Mouse (Mus musculus): ENCODE measurements at regions not wholly inside any gene's neighbourhood (a gene's known extent, or its start where the extent isn't known, plus 50 kb on each side); places are given as distances from the start of the nearest gene placed in this dataset.

- TF ChIP-seq E2F4 (IDR thresholded peaks at IDR 0.05; ENCODE audit: borderline replicate concordance, low read depth, low read length) (no peak), MAZ (IDR thresholded peaks at IDR 0.05; ENCODE audit: low read depth, low read length) (no peak), MYB (IDR thresholded peaks at IDR 0.05; ENCODE audit: low read depth, low read length) (no peak), USF2 (IDR thresholded peaks at IDR 0.05; ENCODE audit: borderline replicate concordance in 1 of 2, insufficient read depth in 1 of 2, low read depth in 1 of 2, low read length in 2 of 2) (no peak), ZC3H11A (IDR thresholded peaks at IDR 0.05; ENCODE audit: low read depth, low read length) (no peak), SMC3 (IDR thresholded peaks at IDR 0.05; ENCODE audit: low read depth, low read length) (no peak), SIN3A (IDR thresholded peaks at IDR 0.05; ENCODE audit: low read length) (no peak), BHLHE40 (IDR thresholded peaks at IDR 0.05; ENCODE audit: borderline replicate concordance, low read depth, low read length) (no peak), MYC (IDR thresholded peaks at IDR 0.05; ENCODE audit: low read depth, low read length) (no peak)
- H3K27me3 ChIP-seq (ENCODE audit: control insufficient read depth in 1 of 2, insufficient read depth in 2 of 2, low read length in 2 of 2) = peaks cover 0 to 4% of the 10 kb centered on the region in 2 experiments; a peak in 1 of 4 replicates
- H3K36me3 ChIP-seq (ENCODE audit: control insufficient read depth in 1 of 2, insufficient read depth in 2 of 2, low read length in 2 of 2) = no peaks in the 10 kb centered on the region
- no peak overlapping the region for H3K4me3 ChIP-seq (ENCODE audit: control insufficient read depth in 1 of 2, insufficient read depth in 1 of 2, low read depth in 2 of 2, low read length in 2 of 2)
- no peak overlapping the region for H3K27ac ChIP-seq (ENCODE audit: control insufficient read depth, low read depth, low read length)
- H3K9ac ChIP-seq (ENCODE audit: control insufficient read depth, low read depth, low read length, poor library complexity, severe bottlenecking) = no peak overlapping the region
- H3K9me3 ChIP-seq (replicated peaks; ENCODE audit: insufficient read depth, low read length) = no peaks in the 10 kb centered on the region
- H3K79me2 ChIP-seq (ENCODE audit: control insufficient read depth, insufficient read depth, low read length, poor library complexity) = no peaks in the 10 kb centered on the region
- DNase-seq (ENCODE audit: low read depth, low spot score) = no peak
- H3K4me1 ChIP-seq (ENCODE audit: control insufficient read depth in 1 of 2, insufficient read depth in 2 of 2, low read length in 2 of 2) = no peaks in the 10 kb centered on the region
These were observed 134.3 kb downstream of the Mtx2 start for GRCm38 (mm10) chr2:74959936-74960335.

GRCm38 (mm10) chr2:74962416-74962815 is 136.8 kb downstream of the Mtx2 start:
- TF ChIP-seq MYC (IDR thresholded peaks at IDR 0.05; ENCODE audit: low read depth, low read length) (no peak), BHLHE40 (IDR thresholded peaks at IDR 0.05; ENCODE audit: borderline replicate concordance, low read depth, low read length) (no peak), CHD2 (IDR thresholded peaks at IDR 0.05; ENCODE audit: low read length) (no peak), POLR2AphosphoS2 (IDR thresholded peaks at IDR 0.05; ENCODE audit: low read length) (no peak), EP300 (IDR thresholded peaks at IDR 0.05; ENCODE audit: low read depth in 1 of 2, low read length in 2 of 2) (no peak), RCOR1 (IDR thresholded peaks at IDR 0.05; ENCODE audit: low read depth, low read length) (no peak), ZNF384 (IDR thresholded peaks at IDR 0.05; ENCODE audit: low read depth, low read length) (no peak), USF2 (IDR thresholded peaks at IDR 0.05; ENCODE audit: borderline replicate concordance in 1 of 2, insufficient read depth in 1 of 2, low read depth in 1 of 2, low read length in 2 of 2) (no peak), GATA1 (IDR thresholded peaks at IDR 0.05; ENCODE audit: low read depth, low read length) (no peak), NRF1 (IDR thresholded peaks at IDR 0.05; ENCODE audit: insufficient read depth, low read depth, low read length, poor library complexity, severe bottlenecking) (no peak), MEF2A (IDR thresholded peaks at IDR 0.05; ENCODE audit: extremely low read depth, insufficient replicate concordance, low read depth, low read length, poor library complexity, severe bottlenecking) (no peak), SIN3A (IDR thresholded peaks at IDR 0.05; ENCODE audit: low read length) (no peak), ELF1 (IDR thresholded peaks at IDR 0.05; ENCODE audit: low read depth, low read length) (no peak), MXI1 (IDR thresholded peaks at IDR 0.05; ENCODE audit: low read depth, low read length) (no peak), MAZ (IDR thresholded peaks at IDR 0.05; ENCODE audit: low read depth, low read length) (no peak)
- no peaks in the 10 kb centered on the region for H3K4me1 ChIP-seq (ENCODE audit: control insufficient read depth in 1 of 2, insufficient read depth in 2 of 2, low read length in 2 of 2)

More at GRCm38 (mm10) chr2:74962416-74962815, 136.8 kb downstream of the Mtx2 start:
- no peak overlapping the region for H3K4me3 ChIP-seq (ENCODE audit: control insufficient read depth in 1 of 2, insufficient read depth in 1 of 2, low read depth in 2 of 2, low read length in 2 of 2)
- H3K79me2 ChIP-seq (ENCODE audit: control insufficient read depth, insufficient read depth, low read length, poor library complexity) = no peaks in the 10 kb centered on the region
- no peak for DNase-seq (ENCODE audit: low read depth, low spot score)
- no peak overlapping the region for H3K27ac ChIP-seq (ENCODE audit: control insufficient read depth, low read depth, low read length)
- H3K27me3 ChIP-seq (ENCODE audit: control insufficient read depth in 1 of 2, insufficient read depth in 2 of 2, low read length in 2 of 2) = peaks cover 0 to 4% of the 10 kb centered on the region in 2 experiments; a peak in 1 of 4 replicates
- no peaks in the 10 kb centered on the region for H3K9me3 ChIP-seq (replicated peaks; ENCODE audit: insufficient read depth, low read length)
- H3K9ac ChIP-seq (ENCODE audit: control insufficient read depth, low read depth, low read length, poor library complexity, severe bottlenecking) = no peak overlapping the region
- no peaks in the 10 kb centered on the region for H3K36me3 ChIP-seq (ENCODE audit: control insufficient read depth in 1 of 2, insufficient read depth in 2 of 2, low read length in 2 of 2)

All from MEL (cell line).